Mouse (Mus musculus): ENCODE data around the gene Pcyt1b.

GRCm38 (mm10) chrX:93700528-93701225 is 46.0 kb downstream of the Pcyt1b start:
- no peak for TF ChIP-seq CTCF (IDR thresholded peaks at IDR 0.05; ENCODE audit: low read depth, low read length)
- no peak for TF ChIP-seq GATA2 (IDR thresholded peaks at IDR 0.05; ENCODE audit: borderline replicate concordance, low read depth, low read length)
- no peak for TF ChIP-seq POLR2AphosphoS5 (IDR thresholded peaks at IDR 0.05; ENCODE audit: insufficient replicate concordance, low read depth, low read length)
- TF ChIP-seq GATA1 (IDR thresholded peaks at IDR 0.05; ENCODE audit: borderline replicate concordance, low read length), result no peak

All from G1E (cell line).